Mouse (Mus musculus): ENCODE data around the gene Pip5k1a.
"Not testable (repeated sequence)": the region's sequence is repeated elsewhere in the genome, so short reads cannot be mapped to it uniquely, and the experiment has no call there.

Gene Pip5k1a

GRCm38 (mm10) chr3:95042166-95042837 is 64.4 kb downstream of the Pip5k1a start, which contains the start of gene Psmd4:
TSS of gene Psmd4 (minus strand) at chr3:95042614.
- peak; percentile 93 for DNase-seq (ENCODE audit: low read depth)

GRCm38 (mm10) chr3:95041625-95042024 is 65.1 kb downstream of the Pip5k1a start:
- DNase-seq (ENCODE audit: low read depth), result no peak

DNA sequence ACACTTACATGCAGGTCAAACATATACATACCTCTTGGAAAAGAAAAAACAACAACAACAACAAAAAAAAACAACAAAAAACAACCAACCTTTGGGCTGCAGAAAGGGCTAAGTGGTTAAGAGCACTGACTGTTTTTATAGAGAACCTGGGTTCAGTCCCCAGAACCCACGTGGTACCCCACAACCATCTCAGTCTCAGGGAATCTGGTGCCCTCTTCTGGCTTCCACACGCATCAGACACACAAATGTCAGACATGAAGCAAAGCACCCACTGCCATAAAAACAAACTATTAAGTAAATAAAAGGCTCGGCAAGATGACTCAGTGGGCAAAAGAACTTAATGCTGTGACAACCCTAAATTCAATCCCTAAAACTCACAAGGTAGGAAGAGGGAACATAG is 76.8 kb downstream of the Pip5k1a start:
- no peak for DNase-seq (ENCODE audit: low read depth)

DNA sequence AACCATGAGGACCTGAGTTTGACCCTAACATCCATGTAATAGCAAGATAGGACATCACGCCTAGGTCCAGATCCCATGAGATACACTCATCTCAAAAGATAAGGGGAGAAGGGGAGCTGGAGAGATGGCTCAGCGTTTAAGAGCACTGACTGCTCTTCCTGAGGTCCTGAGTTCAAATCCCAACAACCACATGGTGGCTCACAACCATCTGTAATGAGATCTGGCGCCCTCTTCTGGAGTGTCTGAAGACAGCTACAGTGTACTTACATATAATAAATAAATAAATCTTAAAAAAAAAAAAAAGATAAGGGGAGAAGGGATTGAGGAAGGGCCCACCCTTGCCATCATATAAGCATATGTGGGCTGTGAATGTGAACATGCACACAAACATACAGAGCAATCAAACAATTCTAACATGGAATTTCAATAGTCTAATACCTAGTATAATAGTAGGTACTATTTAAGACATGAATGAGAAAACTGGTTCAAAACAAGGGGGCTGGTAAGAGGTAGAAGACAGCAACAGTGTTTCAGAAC is 77.4 kb downstream of the Pip5k1a start:
- not testable (repeated sequence) for DNase-seq (ENCODE audit: low read depth)

GRCm38 (mm10) chr3:95028603-95029002 is 78.1 kb downstream of the Pip5k1a start:
- no peak for DNase-seq (ENCODE audit: low read depth)

- no peak for DNase-seq (ENCODE audit: low read depth)
Observed at GRCm38 (mm10) chr3:95027701-95028100, 79.0 kb downstream of the Pip5k1a start.

GRCm38 (mm10) chr3:95027057-95027645 is 79.6 kb downstream of the Pip5k1a start:
- no peak for DNase-seq (ENCODE audit: low read depth)

DNA sequence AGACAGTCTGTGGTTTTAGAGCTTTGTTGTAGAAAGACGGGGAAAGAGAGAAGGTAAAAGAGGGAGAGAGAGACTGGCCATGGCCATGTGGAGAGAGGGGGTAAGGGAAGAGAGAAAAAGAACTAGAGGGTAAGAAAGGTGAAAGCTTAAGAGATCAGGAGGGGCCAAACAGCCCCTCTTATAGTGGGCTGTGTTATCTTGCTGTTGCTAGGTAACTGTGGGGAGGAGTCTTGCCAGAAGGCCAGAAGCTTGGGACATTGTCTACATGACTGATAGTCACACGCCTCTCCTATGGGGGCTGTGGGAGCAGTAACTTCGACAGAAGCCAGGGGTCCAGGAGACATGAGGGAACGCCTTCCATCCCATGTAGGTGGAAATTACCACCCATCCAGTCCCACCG is 81.5 kb downstream of the Pip5k1a start:
- DNase-seq (ENCODE audit: low read depth), result no peak

DNA sequence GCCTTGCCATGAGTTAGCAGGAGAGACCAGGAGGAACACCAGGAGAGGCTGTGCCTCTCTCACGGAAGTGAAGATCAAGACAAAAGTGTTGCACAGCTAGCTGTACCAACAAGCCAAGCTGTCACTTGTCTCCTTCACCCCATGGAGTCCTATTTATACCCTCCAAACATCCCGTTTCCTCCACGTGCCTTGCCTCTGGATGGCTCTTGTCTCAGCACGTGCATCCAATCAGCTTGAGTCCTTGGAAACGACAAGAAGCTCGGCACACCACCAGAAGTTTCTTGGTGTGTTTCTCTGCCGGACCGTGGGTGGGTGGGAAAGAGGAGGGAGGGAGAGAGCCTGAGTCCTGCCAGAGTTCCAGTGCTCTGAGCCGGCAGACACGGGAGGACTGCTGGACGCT is 82.2 kb downstream of the Pip5k1a start:
- DNase-seq (ENCODE audit: low read depth), result no peak

- not testable (repeated sequence) for DNase-seq (ENCODE audit: low read depth)
Observed at GRCm38 (mm10) chr3:95020956-95021355, 85.8 kb downstream of the Pip5k1a start.

DNA sequence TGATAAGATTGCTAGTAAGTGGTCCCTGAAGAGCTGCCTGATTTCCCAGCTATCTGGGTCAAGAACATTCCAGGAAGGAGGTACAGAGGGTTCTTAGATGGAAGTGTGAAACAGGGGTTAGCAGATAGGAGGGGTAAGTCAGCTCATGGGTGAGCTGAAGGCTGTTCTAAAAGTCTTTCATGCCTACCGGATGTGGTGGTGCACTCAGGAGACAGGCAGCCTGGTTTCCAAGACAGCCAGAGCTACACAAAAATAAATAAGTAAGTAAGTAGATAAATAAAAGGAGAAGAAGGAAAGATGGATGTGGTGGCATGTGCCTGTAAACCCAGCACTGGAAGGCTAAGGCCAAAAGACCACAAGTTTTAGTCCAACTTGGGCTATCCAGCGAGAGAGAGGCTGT is 88.0 kb downstream of the Pip5k1a start:
- DNase-seq (ENCODE audit: low read depth), result no peak

GRCm38 (mm10) chr3:95016532-95017056 is 90.1 kb downstream of the Pip5k1a start:
- DNase-seq (ENCODE audit: low read depth), result no peak

DNA sequence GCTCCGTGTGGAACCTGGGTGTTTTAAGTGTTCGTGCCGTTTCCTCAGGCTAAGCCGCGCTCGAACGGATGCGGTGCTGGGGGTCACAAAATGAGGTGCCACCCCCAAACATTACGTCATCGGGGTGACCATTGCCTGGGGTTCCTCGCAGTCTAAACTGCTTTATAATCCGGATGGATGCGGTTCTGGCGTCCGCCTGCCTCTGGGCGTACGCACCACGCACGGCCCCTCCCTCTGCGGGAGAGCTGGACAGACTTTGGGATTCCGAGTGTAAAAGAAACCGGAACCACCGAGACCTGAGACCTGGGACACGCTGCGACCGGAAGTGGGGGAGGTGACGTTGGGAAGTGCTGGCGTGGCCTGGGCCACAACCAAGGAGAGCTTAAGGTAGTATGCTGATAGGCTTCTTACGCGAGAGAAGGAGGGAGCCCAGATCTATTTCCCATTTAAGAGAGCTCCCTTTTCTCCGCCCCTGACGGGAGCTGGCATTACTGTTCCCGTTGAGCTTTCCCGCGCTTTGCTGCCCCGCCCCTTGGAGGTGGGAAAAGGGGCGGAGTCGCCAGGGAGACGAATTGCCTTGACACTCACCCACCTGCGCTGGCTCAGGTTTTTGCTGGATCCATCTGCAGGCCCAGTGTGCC is 90.7 kb downstream of the Pip5k1a start:
- peak; percentile 94 for DNase-seq (ENCODE audit: low read depth)

DNA sequence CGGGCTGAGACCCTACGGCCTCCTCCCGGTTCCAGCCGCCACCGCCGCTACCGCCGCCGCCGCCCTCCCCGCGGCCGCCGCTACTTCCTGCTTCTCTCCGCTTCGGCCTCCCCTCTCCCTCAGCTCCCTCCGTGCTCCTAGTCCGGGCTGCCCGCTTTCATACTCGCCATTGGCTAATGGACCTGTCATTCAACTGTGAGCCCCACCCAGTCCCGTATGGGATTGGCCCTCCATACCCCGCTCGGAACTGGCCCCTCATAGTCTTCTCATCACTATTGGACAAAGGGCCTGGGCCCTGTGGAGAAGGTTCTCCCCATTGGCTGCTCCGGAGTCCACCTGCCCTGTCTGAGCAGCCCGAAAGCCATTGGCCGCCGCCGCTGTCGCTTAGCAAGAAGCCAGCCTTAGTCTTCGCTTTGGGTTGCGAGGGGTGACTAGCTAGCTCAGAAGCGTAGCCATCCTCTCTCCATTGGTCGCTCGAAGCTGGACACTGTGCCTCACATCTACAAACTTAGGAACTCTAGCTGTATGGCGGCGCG is 91.3 kb downstream of the Pip5k1a start, which contains the start of gene Zfp687:
Gene Zfp687, minus strand, starts transcription at position 112 of the 536 bp plus-strand sequence.
- DNase-seq (ENCODE audit: low read depth), result peak; percentile 100

DNA sequence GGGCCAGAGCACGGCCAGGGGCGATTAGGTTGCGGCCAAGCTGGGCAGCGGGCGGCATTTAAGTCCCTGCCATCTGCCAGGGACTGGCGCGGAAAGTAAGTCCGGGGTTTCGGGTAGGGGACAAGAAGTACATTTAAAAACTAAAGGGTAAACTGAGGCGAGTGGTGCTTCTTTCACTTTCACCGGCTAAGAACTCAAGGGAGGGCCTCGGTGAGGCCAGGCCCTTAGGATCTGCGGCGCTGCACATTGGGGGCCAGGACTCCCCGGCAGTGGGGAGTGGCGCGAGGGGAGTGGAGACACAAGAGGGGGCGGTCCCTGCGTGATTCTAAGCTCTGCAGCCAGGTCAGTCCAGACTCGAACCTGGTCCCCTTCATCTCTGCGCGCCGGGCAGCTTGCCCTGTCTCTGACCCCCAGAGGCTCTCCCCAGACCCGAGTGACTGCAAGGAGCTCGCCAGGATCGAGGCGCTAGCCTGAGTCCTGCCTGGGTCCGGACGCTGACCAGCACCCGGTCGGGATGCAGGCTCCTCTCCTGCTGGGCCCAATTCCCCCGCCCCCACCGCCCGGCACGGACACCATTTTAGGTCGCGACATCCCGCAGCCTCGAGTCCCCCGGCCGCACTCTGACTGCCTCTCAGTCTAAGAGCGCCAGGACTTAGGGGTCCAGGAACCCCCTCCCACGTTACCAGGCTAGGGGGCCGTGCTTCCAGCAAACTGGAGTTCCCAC is 92.1 kb downstream of the Pip5k1a start:
- peak; percentile 22 for DNase-seq (ENCODE audit: low read depth)

DNA sequence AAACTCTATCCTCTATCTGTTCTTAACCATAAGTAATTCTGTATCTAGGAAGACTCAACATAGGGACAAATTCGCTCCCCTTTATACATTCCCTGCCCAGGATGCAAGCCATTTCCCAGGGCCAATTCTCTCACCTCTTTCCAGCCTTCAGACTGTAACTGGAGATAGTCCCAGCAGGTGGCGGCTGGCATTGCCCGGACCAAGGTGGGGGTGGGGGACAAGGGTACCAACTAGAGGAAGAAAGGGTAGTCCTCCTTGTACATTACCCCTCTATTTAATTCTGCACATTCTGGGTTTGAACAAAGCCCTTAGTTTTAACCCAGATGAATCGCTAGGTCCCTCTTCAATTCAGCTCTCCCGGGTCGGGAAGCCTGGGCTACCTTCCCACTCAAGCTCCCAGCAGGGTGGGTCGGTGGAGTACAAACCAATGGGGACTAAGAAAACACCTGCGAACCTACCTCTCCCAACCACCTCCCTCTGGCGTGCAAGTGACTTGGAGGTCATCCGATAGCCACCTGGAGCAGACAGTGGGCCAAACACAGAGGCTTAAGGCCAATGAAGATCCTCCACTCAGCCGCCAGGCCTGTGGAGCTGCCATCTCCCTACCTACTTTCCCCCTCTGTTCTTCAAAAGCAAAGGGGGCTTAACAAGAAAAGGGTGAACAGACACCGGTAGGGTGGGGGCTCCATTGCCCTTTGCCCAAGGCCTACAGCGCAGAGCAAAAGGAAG is 92.9 kb downstream of the Pip5k1a start:
- no peak for DNase-seq (ENCODE audit: low read depth)

- no peak for DNase-seq (ENCODE audit: low read depth)
Observed at GRCm38 (mm10) chr3:95012982-95013381, 93.7 kb downstream of the Pip5k1a start.

DNA sequence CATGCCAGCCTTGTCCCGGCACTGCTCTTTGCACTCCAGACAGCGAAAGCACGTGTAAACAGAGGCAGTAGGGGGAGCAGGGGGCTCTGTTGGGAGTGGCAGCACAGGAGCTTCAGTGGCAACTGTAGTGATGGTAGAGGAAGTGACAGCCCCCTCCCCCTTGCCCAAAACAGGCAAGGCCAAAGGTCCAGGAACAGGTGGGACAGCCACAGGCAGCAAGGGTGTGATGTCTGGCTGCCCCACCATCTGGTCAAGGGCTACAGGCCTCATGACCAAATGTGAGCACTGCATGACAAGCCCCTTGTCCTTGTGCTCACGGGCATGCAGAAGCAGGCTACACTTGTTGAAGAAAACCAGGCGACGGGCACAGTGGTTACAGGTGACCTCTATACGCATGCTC is 96.3 kb downstream of the Pip5k1a start:
- DNase-seq (ENCODE audit: low read depth), result no peak
